In genomic region chr12:113001133-113001474, GRCm38 (mm10) we compare ENCODE assay signal across 8 mouse cellular contexts. TPM values are rescaled to one million over a fixed set of nuclear protein-coding genes. Genes with fewer than 3 reads are reported as not detected.
DNase-seq lines count a peak whose midpoint lies in the region; ATAC-seq and TF ChIP-seq lines count a peak whose summit lies in the region.

No protein-coding gene starts in this region.

- peaks cover 24% of the 10 kb centered on the region for H3K4me1 ChIP-seq in lung, embryonic 15.5 days
- H3K4me1 ChIP-seq in embryonic fibroblast, embryonic 13.5 days (ENCODE audit: control insufficient read depth, insufficient read depth, low read length): 0 out of 2 replicates have a peak, but pooled peaks cover 6% of the 10 kb centered on the region
- H3K4me1 ChIP-seq in limb, embryonic 14.5 days (ENCODE audit: control insufficient read depth, insufficient read depth, low read length): peaks cover 17% of the 10 kb centered on the region
- peaks cover 1% of the 10 kb centered on the region; the same call in 1 of the 2 replicates for H3K4me1 ChIP-seq in small intestine, adult 2 months (ENCODE audit: control insufficient read depth, insufficient read depth, insufficient read length, low read length)

- no peak for DNase-seq in lung, postnatal 10 days
- DNase-seq in limb, embryonic 14.5 days (ENCODE audit: low spot score): no peak
- DNase-seq in layer of hippocampus, postnatal 36 days: no peak
- no peak for DNase-seq in spleen, adult 12 weeks (ENCODE audit: low spot score)
- no peak for DNase-seq in frontal cortex, postnatal 10 days (ENCODE audit: low spot score in 2 of 2)

- H3K4me3 ChIP-seq in lung, embryonic 15.5 days: peak overlapping the region; percentile 87
- H3K4me3 ChIP-seq in embryonic fibroblast, embryonic 13.5 days (ENCODE audit: insufficient read depth, low read length): peak overlapping the region; percentile 22
- peak overlapping the region; percentile 99 for H3K4me3 ChIP-seq in limb, embryonic 14.5 days (replicated peaks; ENCODE audit: low read length)
- H3K4me3 ChIP-seq in small intestine, adult 2 months (ENCODE audit: low read depth, low read length): peak overlapping the region; percentile 63

- H3K9ac ChIP-seq in lung, embryonic 15.5 days: peak overlapping the region; percentile 40
- H3K9ac ChIP-seq in limb, embryonic 14.5 days (ENCODE audit: low read depth, low read length, severe bottlenecking): peak overlapping the region; percentile 95

- no peaks in the 10 kb centered on the region for H3K36me3 ChIP-seq in lung, embryonic 15.5 days
- H3K36me3 ChIP-seq in limb, embryonic 14.5 days (ENCODE audit: control insufficient read depth, insufficient read depth, low read length): no peaks in the 10 kb centered on the region
- no peaks in the 10 kb centered on the region for H3K36me3 ChIP-seq in small intestine, adult 2 months (ENCODE audit: control insufficient read depth, insufficient read depth, low read length)

- no peak; the same call in 1 of the 2 replicates for ATAC-seq in lung, embryonic 15.5 days (ENCODE audit: borderline replicate concordance, extremely low read depth, low FRiP score, low TSS enrichment)
- ATAC-seq in limb, embryonic 14.5 days (ENCODE audit: low FRiP score, low read depth): no peak

- no peaks in the 10 kb centered on the region for H3K27me3 ChIP-seq in lung, embryonic 15.5 days
- H3K27me3 ChIP-seq in limb, embryonic 14.5 days (ENCODE audit: control insufficient read depth, insufficient read depth, low read length): no peaks in the 10 kb centered on the region
- H3K27me3 ChIP-seq in small intestine, adult 2 months (ENCODE audit: control insufficient read depth, insufficient read depth, low read length): no peaks in the 10 kb centered on the region

- TF ChIP-seq POLR2A in embryonic fibroblast, embryonic 13.5 days (IDR thresholded peaks at IDR 0.05; ENCODE audit: low read depth, low read length): peak; percentile 90
- TF ChIP-seq POLR2A in limb, embryonic 14.5 days (IDR thresholded peaks at IDR 0.05; ENCODE audit: borderline replicate concordance, extremely low read depth, insufficient read depth, insufficient read length): no peak; the same call in 1 of the 2 replicates
- no peak; the same call in 1 of the 2 replicates for TF ChIP-seq POLR2A in small intestine, adult 2 months (IDR thresholded peaks at IDR 0.05; ENCODE audit: low read depth, low read length)

- TF ChIP-seq CTCF in embryonic fibroblast, embryonic 13.5 days (IDR thresholded peaks at IDR 0.05; ENCODE audit: borderline replicate concordance, insufficient read depth, low read length): no peak
- TF ChIP-seq CTCF in small intestine, adult 2 months (IDR thresholded peaks at IDR 0.05; ENCODE audit: extremely low read depth, insufficient read length, insufficient replicate concordance, low read depth, low read length): no peak

- 3% methylated on average over 5 of the region's 5 CpGs for WGBS in lung, embryonic 15.5 days
- WGBS in limb, embryonic 14.5 days: under 1% methylated on average over 5 of the region's 5 CpGs
- 2% methylated on average over 5 of the region's 5 CpGs for WGBS in small intestine, adult 2 months

- H3K9me3 ChIP-seq in lung, embryonic 15.5 days: no peaks in the 10 kb centered on the region
- no peaks in the 10 kb centered on the region for H3K9me3 ChIP-seq in limb, embryonic 14.5 days (ENCODE audit: control insufficient read depth, low read length)

- H3K4me2 ChIP-seq in lung, embryonic 15.5 days: peak overlapping the region; percentile 64
- H3K4me2 ChIP-seq in limb, embryonic 14.5 days (replicated peaks; ENCODE audit: low read depth, low read length, severe bottlenecking): peak overlapping the region; percentile 70

- H3K27ac ChIP-seq in lung, embryonic 15.5 days: peak overlapping the region; percentile 96
- H3K27ac ChIP-seq in embryonic fibroblast, embryonic 13.5 days (ENCODE audit: insufficient read depth, low read length): peak overlapping the region; percentile 35
- peak overlapping the region; percentile 95 for H3K27ac ChIP-seq in limb, embryonic 14.5 days (replicated peaks; ENCODE audit: low read depth, low read length)
- peak overlapping the region; percentile 43 for H3K27ac ChIP-seq in small intestine, adult 2 months (ENCODE audit: insufficient read depth, low read depth, low read length)

RNA-seq across cellular contexts. Expression of gene Brf1, which starts 0.6 kb away (rescaled TPM):
- 56.1 and 63.3 TPM in 2 replicates for polyA plus RNA-seq in lung, embryonic 15.5 days (2015; fragmentation: Nextera tagmentation; extraction: Ambion mirVana)
- polyA plus RNA-seq in embryonic fibroblast, embryonic 13.5 days (2011; ENCODE audit: insufficient read length, low read depth, missing spikeins): 25.3 and 37.2 TPM in 2 replicates
- 82.5 and 97.4 TPM in 2 replicates for polyA plus RNA-seq in limb, embryonic 14.5 days (2012; rRNA removed)
- polyA plus RNA-seq in limb, embryonic 14.5 days (2014; fragmentation: Nextera tagmentation; extraction: Ambion mirVana): 60.9 and 66.2 TPM in 2 replicates
- polyA plus RNA-seq in small intestine, adult 2 months (2012; rRNA removed): 43.7 and 95.6 TPM in 2 replicates
- total RNA-seq in layer of hippocampus, postnatal 36 days (2021): 10 to 100 TPM; 54.8 to 57.8 TPM

RNA-seq across cellular contexts. Expression of gene Pacs2, which starts 13.2 kb away (rescaled TPM):
- 11.7 and 13.2 TPM in 2 replicates for polyA plus RNA-seq in lung, embryonic 15.5 days (2015; fragmentation: Nextera tagmentation; extraction: Ambion mirVana)
- polyA plus RNA-seq in embryonic fibroblast, embryonic 13.5 days (2011; ENCODE audit: insufficient read length, low read depth, missing spikeins): 33.4 and 44.5 TPM in 2 replicates
- 55.0 and 62.3 TPM in 2 replicates for polyA plus RNA-seq in limb, embryonic 14.5 days (2012; rRNA removed)
- polyA plus RNA-seq in limb, embryonic 14.5 days (2014; fragmentation: Nextera tagmentation; extraction: Ambion mirVana): 16.3 and 16.5 TPM in 2 replicates
- polyA plus RNA-seq in small intestine, adult 2 months (2012; rRNA removed): 16.0 and 27.0 TPM in 2 replicates
- total RNA-seq in layer of hippocampus, postnatal 36 days (2021): 10 to 100 TPM; 87.3 to 88.1 TPM

RNA-seq across cellular contexts. Expression of gene Btbd6, which starts 24.8 kb away (rescaled TPM):
- 25.7 and 28.1 TPM in 2 replicates for polyA plus RNA-seq in lung, embryonic 15.5 days (2015; fragmentation: Nextera tagmentation; extraction: Ambion mirVana)
- 7.9 and 9.0 TPM in 2 replicates for polyA plus RNA-seq in embryonic fibroblast, embryonic 13.5 days (2011; ENCODE audit: insufficient read length, low read depth, missing spikeins)
- polyA plus RNA-seq in limb, embryonic 14.5 days (2012; rRNA removed): 31.0 and 52.7 TPM in 2 replicates
- 27.3 and 27.4 TPM in 2 replicates for polyA plus RNA-seq in limb, embryonic 14.5 days (2014; fragmentation: Nextera tagmentation; extraction: Ambion mirVana)
- 116 and 206 TPM in 2 replicates for polyA plus RNA-seq in small intestine, adult 2 months (2012; rRNA removed)
- total RNA-seq in layer of hippocampus, postnatal 36 days (2021): 10 to 100 TPM; 55.4 to 56.3 TPM

RNA-seq across cellular contexts. Expression of gene Nudt14, which starts 59.2 kb away (rescaled TPM):
- polyA plus RNA-seq in lung, embryonic 15.5 days (2015; fragmentation: Nextera tagmentation; extraction: Ambion mirVana): 103 and 120 TPM in 2 replicates
- 6.4 and 8.4 TPM in 2 replicates for polyA plus RNA-seq in embryonic fibroblast, embryonic 13.5 days (2011; ENCODE audit: insufficient read length, low read depth, missing spikeins)
- 50.4 and 54.4 TPM in 2 replicates for polyA plus RNA-seq in limb, embryonic 14.5 days (2012; rRNA removed)
- 78.4 and 96.0 TPM in 2 replicates for polyA plus RNA-seq in limb, embryonic 14.5 days (2014; fragmentation: Nextera tagmentation; extraction: Ambion mirVana)
- 40.8 and 42.4 TPM in 2 replicates for polyA plus RNA-seq in small intestine, adult 2 months (2012; rRNA removed)
- 10 to 100 TPM; 11.4 to 13.1 TPM for total RNA-seq in layer of hippocampus, postnatal 36 days (2021)

Comparison
In these comparisons a context has a peak if more than half of its experiments do, and no peak if none do; other contexts are left out.
1. H3K27ac ChIP-seq: peak in every context shown above with its lines; median percentile 96 in lung, embryonic 15.5 days; 95 in limb, embryonic 14.5 days; 43 in small intestine, adult 2 months; 35 in embryonic fibroblast, embryonic 13.5 days.
2. H3K4me3 ChIP-seq: peak in every context shown above with its lines; median percentile 99 in limb, embryonic 14.5 days; 87 in lung, embryonic 15.5 days; 63 in small intestine, adult 2 months; 22 in embryonic fibroblast, embryonic 13.5 days.